Mouse (Mus musculus) limb, embryonic 14.5 days (tissue): ENCODE data around the gene Dnm1. TPM values are rescaled to one million over a fixed set of nuclear protein-coding genes. Genes with fewer than 3 reads are reported as not detected.

Experiments used
- ATAC-seq: fragments of 200-750 bp; cut with Nextera tagmentation; 2 replicates; pipeline ENCODE4 v1.8.0; 2017; ENCODE audit warnings: low read depth, moderate number of reproducible peaks, moderate TSS enrichment; ENCODE audit not compliant: low FRiP score
- DNase-seq: peaks from one replicate; pipeline ENCODE4 v3.0.0-alpha.2; 2015; ENCODE audit warnings: low spot score
- H3K27ac ChIP-seq: fragments of 300-500 bp; sonication (generic); replicated peaks from 2 replicates; pipeline ENCODE4 v1.5.1; 2014; ENCODE audit warnings: low read depth, mild to moderate bottlenecking, low read length, moderate library complexity, mixed read lengths
- H3K27me3 ChIP-seq: fragments of 300-500 bp; sonication (generic); 2 replicates; pipeline ENCODE4 v1.6.1; 2014; ENCODE audit warnings: low read length, mixed read lengths; ENCODE audit not compliant: control insufficient read depth, insufficient read depth
- H3K36me3 ChIP-seq: fragments of 300-500 bp; sonication (generic); 2 replicates; pipeline ENCODE4 v1.6.1; 2014; ENCODE audit warnings: mild to moderate bottlenecking, low read length, moderate library complexity, mixed read lengths; ENCODE audit not compliant: control insufficient read depth, insufficient read depth
- H3K4me1 ChIP-seq: fragments of 300-500 bp; sonication (generic); 2 replicates; pipeline ENCODE4 v1.6.1; 2014; ENCODE audit warnings: antibody characterized with exemption, low read length, mixed read lengths; ENCODE audit not compliant: control insufficient read depth, insufficient read depth
- H3K4me2 ChIP-seq: fragments of 300-500 bp; sonication (generic); replicated peaks from 2 replicates; pipeline ENCODE4 v1.6.1; 2014; ENCODE audit warnings: low read depth, mild to moderate bottlenecking, low read length, moderate library complexity; ENCODE audit not compliant: severe bottlenecking
- H3K4me3 ChIP-seq: fragments of 300-500 bp; sonication (generic); replicated peaks from 2 replicates; pipeline ENCODE4 v1.5.1; 2014; ENCODE audit warnings: low read length
- H3K9ac ChIP-seq: fragments of 300-500 bp; sonication (generic); 2 replicates; pipeline ENCODE4 v1.6.1; 2014; ENCODE audit warnings: mild to moderate bottlenecking, low read depth, low read length, moderate library complexity; ENCODE audit not compliant: severe bottlenecking
- H3K9me3 ChIP-seq: fragments of 300-500 bp; sonication (generic); 2 replicates; pipeline ENCODE4 v1.6.1; 2016; ENCODE audit warnings: low read length; ENCODE audit not compliant: control insufficient read depth
- POLR2A ChIP-seq: fragments of 200-500 bp; IDR thresholded peaks from 2 replicates; pipeline ENCODE4 v1.8.0; 2012; ENCODE audit warnings: inconsistent platforms, mild to moderate bottlenecking, moderate library complexity, borderline replicate concordance; ENCODE audit not compliant: insufficient read depth, insufficient read length; ENCODE audit errors: extremely low read depth
- WGBS: fragments of 180-500 bp; shearing (Covaris S2); extraction: QIAGEN DNeasy Blood & Tissue Kit; methylation state at CpG from one replicate; pipeline ENCODE4 v1.1.7; 2014; 5-methylcytosine and 5-hydroxymethylcytosine counted together
- polyA plus RNA-seq, 2 experiments: library from polyadenylated mRNA; depleted of rRNA in 1 of 2; stranded (reverse) in 1 of 2; unstranded in 1 of 2; fragments of >200 nt; fragmentation: Nextera tagmentation in 1 of 2; extraction: Ambion mirVana in 1 of 2; gene quantifications; 2 replicates each; pipeline versions ENCODE4 v1.2.1 to v1.2.3; 2012 to 2014

Dnm1 gene
- polyA plus RNA-seq, 2 experiments: 46.0 to 318 TPM

DNA sequence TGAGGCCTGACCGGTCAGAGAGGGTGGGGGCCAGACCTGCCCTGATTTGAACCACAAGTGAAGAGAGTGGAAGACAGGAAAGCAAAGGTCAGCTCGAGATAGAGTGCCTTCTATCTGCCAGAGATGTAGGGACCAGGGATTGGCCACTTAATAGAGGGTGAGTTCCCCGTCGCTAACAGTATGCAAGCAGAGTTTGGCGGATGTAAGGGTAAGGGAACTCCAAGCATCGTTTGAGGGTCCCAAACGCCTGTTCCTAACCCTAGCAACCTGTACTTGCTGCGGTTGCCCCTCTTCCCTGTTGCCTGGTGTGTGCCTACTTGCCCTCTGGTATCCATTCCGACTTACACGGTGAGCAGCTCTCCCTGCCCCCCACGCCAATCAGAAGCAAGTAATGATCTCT, 32.4 kb downstream of the Dnm1 start:
- 46% methylated on average over 11 of the region's 11 CpGs for WGBS
- H3K4me3 ChIP-seq: no peak overlapping the region
- no peak for DNase-seq

DNA sequence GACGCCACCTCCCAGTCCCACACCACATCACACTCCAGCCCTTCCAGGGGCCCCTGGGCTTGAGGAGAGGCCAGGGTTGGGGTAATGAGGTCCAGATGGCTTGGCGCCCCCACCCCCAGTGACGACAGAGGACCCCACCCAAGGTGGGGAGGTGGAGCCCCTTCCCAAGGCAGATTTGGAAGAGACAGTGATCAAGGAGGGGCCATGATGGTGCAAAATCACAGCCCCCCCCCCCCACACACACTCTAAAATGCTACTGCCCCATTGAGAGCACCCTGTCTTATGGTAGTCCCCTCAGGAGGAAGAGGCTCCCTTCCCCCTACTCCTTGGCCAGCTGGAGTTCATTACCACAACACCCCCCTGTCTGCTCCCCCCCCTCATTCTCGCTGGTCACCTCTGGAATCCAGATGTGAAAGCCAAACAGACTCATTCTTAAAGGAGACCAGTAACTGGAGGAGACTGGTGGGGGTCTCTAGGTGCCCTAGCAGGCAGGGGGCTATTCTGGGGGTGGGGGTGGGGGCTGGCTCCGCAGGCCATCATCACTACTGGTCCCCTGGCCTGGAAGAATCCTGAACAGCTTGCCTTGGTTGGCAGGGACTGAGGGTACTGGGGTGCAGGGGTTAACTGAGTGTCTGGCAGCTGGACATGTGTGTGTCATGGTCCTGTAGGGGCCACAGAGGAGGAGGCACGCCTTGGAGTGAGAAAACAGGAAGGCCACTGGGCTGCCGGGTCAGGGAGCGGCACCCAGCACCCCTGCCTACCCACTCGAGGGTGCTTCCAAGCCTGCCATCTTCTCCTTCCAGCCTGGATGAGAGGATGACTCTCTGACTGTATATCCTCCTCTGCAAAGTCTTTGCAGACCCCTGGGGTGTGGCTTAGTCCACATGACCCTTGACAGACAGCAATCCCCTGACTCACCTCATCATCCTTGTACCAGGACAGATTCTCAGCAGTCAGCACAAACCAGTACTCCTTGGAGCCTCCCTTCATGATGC, 33.3 kb downstream of the Dnm1 start:
- Histone ChIP-seq H3K36me3 (peaks cover 31% of the 10 kb centered on the region), H3K4me1 (peaks cover 53% of the 10 kb centered on the region), H3K9me3 (no peaks in the 10 kb centered on the region), H3K27me3 (no peaks in the 10 kb centered on the region), H3K4me2 (peak overlapping the region; percentile 95), H3K27ac (peak overlapping the region; percentile 100), H3K9ac (peak overlapping the region; percentile 95; the same call in 1 of the 2 replicates), H3K4me3 (peak overlapping the region; percentile 56)
- 11% methylated on average over 9 of the region's 9 CpGs for WGBS
- ATAC-seq (peak; percentile 54), DNase-seq (peak; percentile 88)
- peak; percentile 35; the same call in 1 of the 2 replicates for TF ChIP-seq POLR2A

More for the DNA sequence above, 32.4 kb downstream of the Dnm1 start:
- Histone ChIP-seq H3K9ac (no peak overlapping the region), H3K4me1 (peaks cover 44% of the 10 kb centered on the region), H3K36me3 (peaks cover 34% of the 10 kb centered on the region), H3K4me2 (no peak overlapping the region), H3K9me3 (no peaks in the 10 kb centered on the region), H3K27ac (peak overlapping the region; percentile 100), H3K27me3 (no peaks in the 10 kb centered on the region)
- no peak for TF ChIP-seq POLR2A
- no peak for ATAC-seq

DNA sequence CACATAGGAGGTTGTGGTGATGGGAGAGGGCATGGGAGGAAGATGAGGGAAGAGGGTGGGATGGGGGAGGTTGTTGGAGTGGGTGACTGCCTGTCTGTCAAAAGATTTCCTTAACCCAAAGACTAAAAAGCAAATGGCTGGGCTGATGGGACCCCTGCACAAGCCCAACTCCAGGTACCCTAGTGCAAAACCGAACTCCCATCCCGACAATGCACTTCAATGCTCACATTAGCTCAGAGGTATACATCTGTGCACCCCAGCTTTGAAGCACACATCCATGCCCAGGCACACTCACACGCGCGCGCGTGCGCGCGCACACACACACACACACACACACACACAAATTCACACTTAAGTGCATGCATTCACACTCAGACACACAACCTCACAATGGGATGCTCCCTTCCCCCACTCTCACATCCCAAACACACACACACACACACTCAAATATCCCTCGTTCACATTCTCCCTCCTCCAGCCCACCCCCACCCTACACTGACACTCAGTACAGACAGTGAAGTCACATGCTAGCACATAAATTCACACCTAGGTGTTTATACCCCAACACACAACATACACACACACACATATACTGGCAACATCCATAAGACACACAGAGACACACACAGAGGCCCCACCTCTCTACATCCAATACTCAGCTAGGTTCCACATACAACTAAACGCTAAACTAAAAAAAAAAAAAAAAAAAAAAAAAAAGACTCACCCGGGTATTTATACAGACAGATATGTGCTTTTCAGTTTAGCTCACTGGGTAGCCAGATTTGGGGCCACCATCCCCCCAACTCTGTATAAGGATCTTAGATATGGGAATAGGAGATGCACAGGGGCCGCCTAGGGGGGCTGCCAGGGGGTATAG, 34.2 kb downstream of the Dnm1 start:
- H3K27ac ChIP-seq: peak overlapping the region; percentile 100
- H3K4me1 ChIP-seq: peaks cover 56% of the 10 kb centered on the region
- peak overlapping the region; percentile 95 for H3K9ac ChIP-seq
- 43% methylated on average over 14 of the region's 14 CpGs for WGBS
- no peaks in the 10 kb centered on the region for H3K9me3 ChIP-seq
- peak; percentile 57; the same call in 1 of the 2 replicates for TF ChIP-seq POLR2A
- no peak for ATAC-seq
- H3K36me3 ChIP-seq: peaks cover 27% of the 10 kb centered on the region
- peak overlapping the region; percentile 56 for H3K4me3 ChIP-seq
- no peaks in the 10 kb centered on the region for H3K27me3 ChIP-seq
- H3K4me2 ChIP-seq: peak overlapping the region; percentile 95
- DNase-seq: peak; percentile 30

DNA sequence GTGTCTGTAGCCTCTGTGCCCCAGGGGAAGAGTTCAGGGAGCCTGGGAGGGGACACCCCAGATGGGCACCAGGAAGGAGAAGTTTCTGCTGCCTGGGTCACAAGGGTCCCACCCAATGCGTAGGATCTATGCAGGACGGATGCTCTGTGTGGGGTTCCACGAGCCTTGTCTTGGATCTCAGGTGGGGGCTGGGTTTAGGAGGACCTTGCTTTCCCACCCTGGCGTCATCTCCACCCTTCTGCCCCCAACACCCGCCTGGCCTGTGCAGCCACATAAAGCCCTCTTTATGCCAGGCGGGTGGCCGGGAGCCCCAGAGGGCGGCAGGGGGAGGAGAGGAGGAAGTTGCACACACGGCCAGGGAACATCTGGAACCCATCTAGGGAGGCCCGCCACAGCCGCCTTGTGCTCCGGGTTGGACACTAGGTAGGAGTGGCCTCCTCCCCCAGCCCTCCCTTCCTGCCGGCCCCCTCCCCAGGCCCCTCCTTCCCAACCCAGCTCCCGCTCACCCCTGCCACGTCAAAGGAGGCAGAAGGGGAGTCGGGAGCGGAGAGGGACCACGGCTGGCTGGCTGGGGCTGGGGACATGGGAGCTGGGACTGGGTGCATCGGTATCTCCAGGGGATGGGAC, 35.2 kb downstream of the Dnm1 start:
- Histone ChIP-seq H3K4me1 (peaks cover 56% of the 10 kb centered on the region), H3K27ac (peak overlapping the region; percentile 100), H3K9ac (peak overlapping the region; percentile 95), H3K36me3 (peaks cover 24% of the 10 kb centered on the region), H3K27me3 (no peaks in the 10 kb centered on the region), H3K4me3 (peak overlapping the region; percentile 56), H3K9me3 (no peaks in the 10 kb centered on the region), H3K4me2 (peak overlapping the region; percentile 95)
- ATAC-seq (peak; percentile 78), DNase-seq (peak; percentile 97)
- peak; percentile 98 for TF ChIP-seq POLR2A
- WGBS: 2% methylated on average over 14 of the region's 19 CpGs
